Mouse (Mus musculus) inflammation-experienced regulatory T-cells, adult 6 months (primary cell): ENCODE measurements around the gene Golgb1. TPM values are rescaled to one million over a fixed set of nuclear protein-coding genes. Genes with fewer than 3 reads are reported as not detected.
A peak's percentile ranks its signal among the peaks of the same experiment; 100 is the strongest.

Source experiments
- ATAC-seq: one replicate; pipeline ENCODE4 v1.8.0; 2017
- polyA plus RNA-seq, 3 experiments: library from polyadenylated mRNA; unstranded; fragments of 100-300 nt; shearing (Covaris generic); gene quantifications; one replicate each; pipeline ENCODE4 v1.2.1; 2017

Golgb1 gene
- polyA plus RNA-seq, 3 experiments from 2014 or later = 33.8 to 41.7 (median 37.1) TPM

DNA sequence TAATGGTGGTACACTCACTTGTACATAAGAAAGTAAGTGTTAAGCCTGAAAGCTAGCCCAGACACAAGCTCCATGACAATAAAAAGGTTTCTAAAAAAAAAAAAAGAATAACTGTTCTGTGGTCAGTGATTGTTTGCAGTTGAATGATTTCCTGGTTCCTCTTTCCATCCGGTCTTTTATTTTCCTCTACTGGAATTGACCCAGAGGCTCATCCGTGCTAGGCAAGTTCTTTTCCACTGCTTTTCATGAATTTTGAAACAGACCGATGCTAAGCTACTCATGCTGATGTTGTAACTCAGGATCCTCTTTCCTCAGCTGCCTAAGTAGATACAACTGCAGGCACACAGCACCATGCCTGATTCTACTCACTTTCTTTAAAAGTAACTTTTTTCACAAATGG is 45.5 kb downstream of the Golgb1 start:
- no peak for ATAC-seq

DNA sequence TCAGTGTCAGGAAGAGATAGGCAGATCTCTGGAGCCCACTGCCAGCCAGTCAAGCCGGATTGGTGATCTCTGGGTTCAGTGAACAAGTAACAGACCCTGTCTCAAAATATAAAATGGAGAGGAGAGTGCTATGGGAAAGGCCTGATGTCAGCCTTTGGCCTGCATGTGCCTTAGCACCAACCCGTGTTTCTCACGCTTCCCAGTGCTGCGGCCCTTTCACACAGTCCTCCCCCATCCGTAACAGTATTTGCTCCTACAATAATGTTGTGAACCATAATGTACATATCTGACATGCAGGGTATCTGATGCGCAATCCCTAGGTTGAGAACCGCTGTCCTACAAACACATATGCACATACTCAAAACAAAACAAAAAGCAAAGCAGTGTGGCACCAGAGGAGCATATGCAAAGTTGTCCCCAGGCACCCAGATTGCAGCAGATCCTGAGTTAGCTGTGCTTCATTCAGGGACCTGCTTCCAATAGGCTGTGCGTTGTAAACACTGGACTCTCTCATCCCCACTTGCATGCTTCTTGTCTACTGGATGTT is 46.2 kb downstream of the Golgb1 start:
- ATAC-seq = no peak

DNA sequence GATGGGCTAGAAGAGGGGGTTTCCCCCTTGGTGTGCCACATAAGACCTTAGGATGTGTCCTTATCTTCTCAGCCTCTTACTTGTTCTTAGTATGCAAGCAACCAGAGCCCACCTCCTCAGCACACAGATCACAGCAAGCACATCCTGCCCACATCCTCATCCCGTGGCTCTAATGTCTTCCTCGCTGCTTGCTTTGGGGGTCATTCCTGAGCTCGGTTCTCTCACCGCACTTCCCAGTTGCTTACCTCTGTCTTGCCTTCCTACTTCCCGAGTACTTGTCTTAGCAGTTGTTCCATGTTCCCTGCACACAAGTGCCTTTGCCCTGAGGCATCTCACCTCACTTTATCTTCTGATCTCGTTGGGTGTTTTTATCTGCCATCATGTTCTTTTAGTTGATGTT is 47.0 kb downstream of the Golgb1 start:
- ATAC-seq = peak; percentile 87

DNA sequence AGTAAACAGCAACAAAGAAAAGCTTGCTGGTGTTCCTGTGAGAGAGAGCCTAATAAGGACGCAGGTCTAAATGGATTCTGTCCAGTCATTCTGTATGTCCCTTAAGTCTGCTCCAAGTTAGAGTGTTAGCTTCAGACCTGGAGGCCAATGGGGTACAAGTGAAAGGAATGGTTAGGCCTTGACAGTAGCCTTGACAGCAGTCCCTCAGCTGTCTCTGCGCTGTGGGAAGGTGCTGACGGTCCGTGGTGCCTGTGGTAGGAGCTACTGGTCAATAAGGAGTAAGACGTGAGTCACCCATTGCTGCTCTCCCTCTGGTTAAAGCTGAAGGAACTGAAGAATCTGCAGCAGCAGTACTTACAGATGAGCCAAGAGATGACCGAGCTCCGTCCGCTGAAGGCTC is 49.4 kb downstream of the Golgb1 start:
- no peak for ATAC-seq

DNA sequence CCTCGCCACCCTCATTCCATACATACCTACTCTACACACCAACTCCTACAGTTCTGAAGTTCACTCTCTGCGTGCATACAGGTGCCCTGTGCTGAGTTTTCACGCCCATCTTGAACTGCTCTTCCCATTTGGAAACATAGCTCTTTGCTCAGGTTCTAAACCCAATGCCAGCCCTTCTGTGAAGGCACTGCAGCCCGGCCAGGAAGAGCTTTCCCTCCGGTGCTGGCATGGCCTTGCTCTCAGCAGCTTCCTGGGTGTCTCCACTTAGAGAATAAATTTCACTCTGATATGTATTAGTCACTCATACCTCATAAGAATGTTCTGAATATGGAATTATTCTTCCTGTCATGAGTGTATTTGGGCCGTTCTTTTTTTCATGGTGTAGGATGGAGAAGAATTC is 50.4 kb downstream of the Golgb1 start:
- ATAC-seq = no peak

DNA sequence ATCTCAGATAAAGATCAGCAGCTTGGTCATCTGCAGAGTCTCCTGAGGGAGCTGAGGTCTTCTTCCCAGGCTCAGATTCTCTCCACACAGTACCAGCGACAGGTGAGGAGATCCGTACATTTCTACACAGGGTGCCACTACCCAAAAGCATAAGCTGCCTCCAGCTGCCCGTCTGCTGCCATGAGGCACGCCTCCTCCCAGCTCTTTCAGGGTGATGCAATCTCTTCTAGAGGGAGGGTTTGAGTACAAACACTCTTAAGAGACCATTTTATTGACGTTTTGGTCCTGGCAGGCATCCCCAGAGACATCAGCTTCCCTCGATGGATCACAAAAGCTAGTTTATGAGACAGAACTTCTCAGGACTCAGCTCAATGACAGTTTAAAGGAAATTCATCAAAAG is 50.9 kb downstream of the Golgb1 start:
- ATAC-seq = no peak

DNA sequence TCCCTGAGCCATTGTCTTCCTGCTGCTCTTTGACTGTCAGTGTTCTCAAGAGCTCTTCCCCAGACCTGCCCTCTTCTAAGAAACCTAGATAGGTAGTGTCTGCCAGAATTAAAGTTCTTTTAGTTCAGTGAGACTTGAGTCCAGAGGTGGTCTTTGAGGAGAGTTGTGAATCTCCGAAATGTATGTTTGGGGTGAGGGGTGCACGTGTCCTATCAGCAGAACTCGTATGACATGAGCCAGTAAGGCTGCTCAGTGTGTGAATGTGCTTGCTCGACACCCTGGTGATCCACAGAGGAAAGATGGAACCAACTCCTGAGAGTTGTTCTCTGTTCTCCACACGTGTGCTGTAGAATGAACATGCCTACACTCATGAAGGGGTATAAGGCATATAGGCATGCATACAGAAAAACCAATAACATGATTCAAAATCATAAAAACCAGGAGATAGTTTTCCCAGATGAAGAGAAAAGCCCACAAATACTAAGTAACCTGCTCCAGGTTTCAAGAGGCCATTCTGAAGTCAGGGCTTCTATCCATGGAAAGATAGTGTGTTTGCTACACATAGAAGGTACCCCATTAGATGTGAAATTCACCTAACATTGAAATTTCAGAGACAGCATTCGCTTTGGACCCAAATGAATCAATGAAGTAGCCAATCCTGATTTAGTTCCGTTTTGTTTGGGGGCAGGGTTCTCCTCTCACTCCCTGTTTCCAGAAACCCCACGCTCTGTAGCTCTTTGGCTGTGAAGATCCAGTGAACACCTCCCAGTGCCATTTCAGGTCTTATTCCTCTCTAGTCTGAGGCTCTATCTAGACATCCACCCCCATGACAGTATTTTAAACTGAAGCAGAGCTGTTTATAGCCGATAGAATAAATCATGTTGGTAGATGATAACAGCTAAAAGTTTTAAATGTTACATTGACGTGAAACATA is 51.8 kb downstream of the Golgb1 start:
- no peak for ATAC-seq

DNA sequence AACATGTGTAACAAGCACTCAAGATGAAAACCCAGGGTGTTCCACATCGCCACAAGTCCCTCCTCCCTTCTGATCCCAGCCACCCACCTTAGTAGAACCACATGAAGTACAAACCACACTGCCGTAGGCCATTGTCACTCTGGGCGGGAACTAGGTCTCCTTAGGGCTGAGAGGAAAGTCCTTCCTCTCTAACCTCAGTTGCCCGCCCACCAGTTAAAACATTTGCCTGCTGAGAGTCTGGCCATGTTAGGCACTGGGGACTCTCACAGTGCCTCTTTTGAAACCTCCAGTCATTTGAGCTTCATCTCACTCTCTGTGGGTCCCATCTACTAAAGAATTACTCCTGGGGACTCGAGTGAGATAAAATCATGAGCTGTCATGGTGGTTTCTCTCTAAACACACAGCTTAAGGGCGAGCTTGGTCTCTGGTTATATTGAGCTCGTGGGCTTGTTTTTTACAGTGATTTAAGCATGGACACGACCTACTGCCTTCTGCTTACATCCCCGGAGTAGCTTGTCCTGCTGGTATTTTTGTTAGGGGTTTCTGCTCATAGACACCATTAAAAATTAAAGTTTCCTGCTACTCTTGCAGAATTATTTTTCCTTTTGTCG is 52.7 kb downstream of the Golgb1 start:
- ATAC-seq = peak; percentile 83

DNA sequence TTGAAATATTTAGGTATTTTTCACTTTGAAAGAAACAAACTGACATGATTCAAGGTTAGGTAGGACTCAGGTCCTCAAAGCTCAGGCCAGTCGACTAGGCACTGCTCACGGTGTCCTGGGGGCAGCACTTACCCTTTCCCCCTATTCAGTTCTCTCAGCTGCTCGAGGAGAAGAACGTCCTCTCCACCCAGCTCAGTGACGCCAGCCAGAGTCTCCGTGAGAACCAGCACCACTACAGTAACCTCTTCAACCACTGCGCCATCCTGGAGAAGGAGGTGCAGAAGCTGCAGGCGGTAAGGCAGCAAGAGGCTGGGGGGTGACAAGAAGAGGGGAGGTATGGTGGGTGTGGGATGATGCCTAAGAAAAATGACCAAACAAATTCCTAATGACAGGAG is 53.2 kb downstream of the Golgb1 start:
- no peak for ATAC-seq

DNA sequence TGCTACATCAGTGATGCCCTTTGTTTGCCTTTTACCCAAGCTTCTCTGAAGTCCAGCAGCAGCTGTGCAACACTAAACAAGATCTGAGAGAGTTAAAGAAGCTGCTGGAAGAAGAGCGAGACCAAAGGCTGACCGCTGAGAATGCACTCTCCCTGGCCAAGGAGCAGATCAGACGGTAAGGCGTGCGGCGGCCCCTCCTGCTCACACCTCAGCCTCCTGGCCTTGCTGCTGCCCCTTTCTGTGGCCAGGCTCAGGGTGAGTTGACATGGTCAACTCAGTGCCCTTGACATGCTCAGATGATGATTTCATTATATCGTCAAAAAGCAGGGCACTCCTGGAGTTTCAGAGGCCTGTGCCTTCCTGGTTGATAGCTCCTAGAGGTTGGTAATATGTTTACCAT is 54.3 kb downstream of the Golgb1 start:
- ATAC-seq = no peak

DNA sequence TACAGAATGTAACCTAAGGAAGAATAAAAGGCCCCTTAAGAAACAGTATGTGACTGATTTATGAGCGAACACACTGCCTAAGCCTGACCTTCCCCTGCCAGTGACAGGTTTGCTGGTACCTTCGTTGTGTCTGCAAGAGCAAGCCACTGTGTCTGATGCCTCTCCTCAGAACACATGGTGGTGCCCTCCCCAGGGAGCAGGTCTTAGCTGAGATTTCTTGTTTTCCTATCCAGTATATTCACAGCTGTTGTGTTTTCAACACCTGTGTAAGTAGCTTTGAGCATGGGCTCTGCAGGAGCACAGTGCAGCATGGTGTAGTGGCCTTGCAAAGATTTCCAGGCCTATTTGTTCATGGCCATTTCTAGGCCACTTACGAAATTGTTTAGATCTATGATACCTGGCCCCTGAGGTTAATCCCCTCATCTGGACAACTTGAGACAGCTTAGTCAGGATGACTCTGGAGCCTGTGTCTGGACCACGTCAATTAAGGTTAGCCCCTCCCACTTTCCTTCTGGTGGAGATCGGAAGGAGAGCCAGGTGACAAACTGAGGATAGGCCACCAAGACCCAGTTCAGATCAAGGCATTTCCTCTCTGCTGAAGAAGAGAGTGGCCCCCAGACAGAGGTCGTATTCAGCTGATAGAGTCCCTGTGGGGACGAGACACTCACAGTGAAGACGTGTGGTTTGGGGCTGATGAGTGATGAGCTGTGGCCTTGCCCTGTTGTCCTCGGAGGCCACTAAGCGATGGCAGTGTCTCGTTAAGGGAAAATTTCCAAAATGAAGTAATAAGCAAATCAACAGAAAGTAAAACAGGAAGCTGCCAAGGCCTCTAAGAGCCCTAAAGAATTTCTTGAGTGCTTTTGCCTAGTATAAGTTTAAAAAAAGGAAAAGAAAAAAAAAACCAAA is 55.5 kb downstream of the Golgb1 start:
- no peak for ATAC-seq

DNA sequence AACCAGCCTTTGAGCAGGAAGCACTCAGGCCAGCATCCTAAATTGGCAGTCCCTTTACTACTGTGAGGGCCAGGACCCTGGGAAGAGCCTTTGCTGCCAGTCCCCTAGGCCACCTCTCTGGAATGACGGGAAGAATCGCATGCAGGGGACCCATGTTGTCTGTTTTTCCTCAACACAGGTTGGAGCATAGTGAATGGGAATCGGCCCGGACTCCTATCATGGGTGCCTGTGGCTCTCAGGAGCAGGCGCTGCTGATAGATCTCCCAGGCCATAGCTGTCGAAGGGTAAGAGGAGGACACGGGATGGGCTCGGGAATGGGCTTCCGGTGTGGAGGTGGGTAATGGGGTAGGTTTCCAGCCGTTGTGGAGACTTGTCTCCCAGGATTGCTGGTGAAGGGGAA is 56.4 kb downstream of the Golgb1 start:
- no peak for ATAC-seq

DNA sequence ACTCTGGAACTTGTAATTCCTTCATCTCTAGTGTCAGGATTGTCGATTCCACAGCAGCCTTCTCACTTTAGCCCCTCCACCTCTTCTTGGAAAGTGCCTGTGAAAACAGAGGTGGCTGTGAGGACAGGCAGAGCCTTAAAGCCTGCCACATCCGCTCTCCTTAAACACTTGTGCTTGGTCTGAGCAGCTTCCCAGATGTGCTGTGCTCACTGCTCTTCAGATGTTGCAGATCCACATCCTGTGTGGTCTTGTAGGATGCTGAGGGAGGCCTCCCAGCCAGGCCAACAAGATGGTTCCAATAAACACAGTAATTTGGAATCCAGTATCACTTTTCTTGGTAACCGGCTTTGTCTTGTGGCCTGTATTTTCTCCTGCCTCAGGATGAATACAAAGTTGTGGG is 57.0 kb downstream of the Golgb1 start:
- no peak for ATAC-seq

DNA sequence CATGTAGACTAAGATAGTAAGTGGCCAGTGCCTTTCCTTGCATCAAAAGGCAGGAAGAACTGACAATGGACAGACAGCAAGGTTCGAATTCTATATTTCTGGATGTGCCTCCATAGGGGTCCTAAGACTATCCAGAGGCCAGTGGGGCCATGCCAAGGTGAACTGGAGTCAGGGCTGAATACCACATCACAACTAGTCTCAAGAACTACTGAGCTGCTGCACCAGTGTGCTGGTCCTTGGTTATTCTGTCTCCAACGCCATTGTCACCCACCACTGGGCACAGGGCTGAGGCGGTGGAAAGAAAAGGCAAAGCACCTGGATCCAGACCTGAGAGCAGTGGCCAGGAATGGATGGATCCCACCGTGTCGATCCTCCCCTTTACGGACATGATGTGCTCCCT is 57.6 kb downstream of the Golgb1 start:
- ATAC-seq = no peak

DNA sequence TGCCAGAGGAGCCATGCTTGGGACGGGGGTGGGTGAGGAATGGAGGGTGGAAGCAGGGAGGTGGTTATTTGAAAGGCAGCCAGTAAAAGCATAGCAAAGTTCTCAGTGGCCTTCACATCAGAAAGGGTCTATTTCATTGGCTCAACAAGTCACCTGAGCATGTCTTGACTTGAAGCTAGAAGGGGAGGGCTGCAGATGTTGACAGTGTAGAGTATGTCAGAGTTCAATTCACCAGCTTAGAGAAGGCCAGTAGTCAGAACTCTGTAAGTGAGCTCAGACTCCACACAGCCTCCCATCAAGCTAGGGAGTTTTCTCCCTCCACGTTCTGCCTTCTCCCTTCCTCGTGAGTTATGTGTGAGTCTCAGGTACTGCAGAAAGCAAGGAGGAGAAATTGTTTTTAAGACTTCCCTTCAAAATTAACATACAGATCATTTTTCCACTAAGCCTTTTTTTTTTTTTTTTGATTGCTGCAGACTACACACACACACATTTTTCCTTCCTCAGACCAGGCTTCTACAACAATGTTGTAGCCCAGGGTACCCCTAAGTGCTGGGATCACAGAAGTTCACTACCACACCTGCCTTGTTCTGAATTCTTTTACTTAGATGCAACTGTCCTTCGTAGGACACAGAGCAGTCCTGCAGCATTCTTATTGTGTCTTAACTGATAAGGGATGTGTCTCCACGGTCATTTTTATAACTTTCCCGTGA is 59.3 kb downstream of the Golgb1 start:
- ATAC-seq = peak; percentile 62

DNA sequence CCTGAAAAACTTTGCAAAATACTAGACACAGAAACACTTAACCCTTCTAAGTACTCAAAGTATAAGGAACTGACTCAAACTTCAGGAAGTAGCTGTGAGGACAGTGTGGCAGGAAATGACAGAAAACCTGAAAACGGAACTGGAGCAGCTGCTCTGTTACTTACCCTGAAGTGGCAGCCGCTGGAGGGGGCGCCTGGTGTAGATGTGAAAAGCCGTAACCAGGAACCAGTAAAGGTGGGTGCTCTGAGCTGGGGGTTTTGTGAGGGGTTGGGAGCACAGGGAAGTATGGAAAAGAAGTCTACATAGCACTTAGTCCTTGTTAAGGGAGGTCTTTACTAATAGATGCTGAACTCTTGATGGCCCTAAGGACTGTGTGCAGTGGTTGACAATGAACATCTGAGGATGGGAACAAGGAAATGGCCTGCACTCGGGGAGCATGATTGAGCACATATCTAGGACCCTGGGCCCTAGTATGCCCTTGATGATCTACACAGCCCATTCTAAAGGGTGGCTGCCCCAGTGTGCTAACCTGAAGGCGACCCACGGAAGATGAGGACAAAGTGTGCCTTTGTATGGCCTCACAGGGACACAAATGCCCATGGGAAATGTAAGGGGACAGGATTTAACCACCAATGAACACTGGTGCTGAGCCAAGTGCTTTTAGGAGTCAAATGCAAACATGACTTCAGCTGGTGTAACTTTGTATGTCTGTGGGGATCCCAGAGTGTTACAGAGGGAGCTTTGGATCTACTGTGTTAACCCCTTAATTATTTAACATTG is 60.1 kb downstream of the Golgb1 start, which contains the start of gene Hcls1:
Gene Hcls1, plus strand, starts transcription at position 143 of the 780 bp plus-strand sequence.
- ATAC-seq = peak; percentile 87

DNA sequence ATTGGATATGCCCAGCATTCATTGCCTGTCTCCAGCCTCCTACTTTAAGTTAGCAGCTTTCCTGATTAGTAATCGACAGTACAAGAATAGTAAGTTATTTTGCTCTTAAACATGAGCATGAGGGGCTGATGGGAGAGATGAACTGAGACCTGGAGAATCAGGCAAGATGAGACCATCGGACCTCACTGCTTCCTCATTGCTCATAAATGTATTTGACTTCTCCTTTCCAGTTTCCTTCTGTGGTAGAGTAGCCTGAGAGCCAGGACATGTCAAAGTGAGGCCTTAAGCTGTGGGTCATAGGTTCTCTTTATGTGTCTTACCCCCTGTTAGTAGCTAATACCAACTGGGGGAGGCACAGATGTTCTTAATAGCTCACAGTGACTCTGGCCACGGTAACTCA is 60.9 kb downstream of the Golgb1 start:
- no peak for ATAC-seq

DNA sequence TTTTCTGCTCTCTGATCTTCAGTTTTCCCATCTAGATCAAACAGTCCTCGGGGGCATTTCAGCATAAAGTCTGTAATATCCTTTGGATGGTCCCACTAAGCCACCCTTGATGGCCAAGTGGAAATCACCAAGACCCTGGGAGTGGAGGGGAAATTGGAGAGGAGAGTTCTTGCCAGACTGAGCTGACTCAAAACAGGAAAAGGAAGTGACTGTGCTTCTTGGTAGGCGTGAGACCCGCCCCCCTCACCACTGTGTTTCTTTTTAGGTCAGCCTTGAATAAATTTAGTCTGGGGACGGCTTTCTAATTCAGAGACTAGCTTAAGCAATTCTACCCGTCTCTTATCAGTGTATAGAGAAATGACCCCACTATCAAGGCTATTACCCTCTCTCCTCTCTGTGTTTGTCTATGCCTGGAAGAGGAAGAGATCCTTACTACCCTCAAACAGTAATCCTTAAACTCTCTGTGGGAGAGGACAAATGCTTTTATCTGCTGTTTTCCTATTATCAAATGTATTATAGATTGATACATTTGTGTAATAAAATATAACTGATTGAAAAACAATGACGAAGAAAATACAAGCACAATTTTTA is 66.3 kb downstream of the Golgb1 start:
- peak; percentile 98 for ATAC-seq

DNA sequence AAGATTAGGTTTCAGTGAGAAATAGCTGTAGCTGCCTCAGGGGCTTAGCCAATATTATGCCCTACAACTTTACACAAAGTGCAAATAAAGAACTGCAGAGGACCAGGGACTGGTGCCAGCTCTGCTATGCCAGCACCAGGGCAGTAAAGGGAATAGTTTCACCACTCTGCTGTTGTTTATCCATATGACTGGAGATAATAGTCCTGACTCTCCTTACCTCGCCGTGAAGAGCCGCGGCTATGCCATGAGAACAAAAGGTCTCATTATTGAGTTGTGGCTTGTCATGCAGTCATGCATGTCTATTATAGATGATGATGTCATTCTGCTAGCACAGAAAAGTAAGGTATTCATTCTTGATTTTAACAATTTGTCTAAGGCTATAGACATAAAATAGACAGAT is 67.0 kb downstream of the Golgb1 start:
- no peak for ATAC-seq

DNA sequence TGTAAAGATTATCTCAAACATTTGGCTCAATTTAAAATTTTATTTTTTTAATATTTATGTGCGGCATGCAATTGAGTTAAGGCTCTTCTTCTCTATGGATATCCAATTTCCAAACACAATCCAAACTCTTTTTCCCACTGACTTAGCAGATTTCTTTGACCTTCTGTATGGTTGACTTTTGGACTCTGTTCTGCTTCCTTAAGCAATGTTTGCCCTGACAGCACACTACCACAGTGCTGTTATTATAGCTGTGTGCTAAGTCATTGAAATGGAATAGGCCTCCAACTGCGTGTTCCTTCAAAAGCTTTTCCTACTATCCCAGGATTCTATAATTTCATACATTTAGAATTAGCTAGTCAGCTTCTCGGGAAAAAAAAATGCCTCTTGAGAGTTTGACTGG is 68.7 kb downstream of the Golgb1 start:
- no peak for ATAC-seq

DNA sequence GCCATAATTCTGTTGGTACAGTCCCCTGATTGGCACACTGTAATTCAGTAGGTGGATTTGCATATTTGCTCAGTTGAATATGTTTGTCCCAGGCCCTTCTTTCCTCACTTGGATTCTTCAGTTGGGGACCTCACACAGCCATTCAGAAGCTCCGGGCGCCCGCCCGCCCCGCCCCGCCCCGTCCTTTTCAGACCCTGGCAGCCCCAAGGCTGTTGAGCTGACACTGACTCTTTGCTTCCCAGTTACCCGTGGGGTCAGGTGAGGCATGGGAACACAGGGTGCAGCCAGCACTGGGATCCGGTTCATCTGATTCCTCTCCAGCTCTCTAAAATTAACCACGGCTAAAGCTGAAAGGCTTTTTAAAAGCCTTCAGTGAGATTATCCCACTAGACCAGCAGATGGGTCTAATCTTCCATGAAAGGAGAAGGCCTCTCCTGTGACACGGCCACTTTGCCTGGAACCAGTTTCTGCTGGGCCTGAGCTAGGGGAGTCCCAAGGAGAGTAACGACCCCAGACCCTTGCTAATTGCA is 70.0 kb downstream of the Golgb1 start:
- no peak for ATAC-seq
